Mouse (Mus musculus) fat pad, adult 2 months (tissue): ENCODE measurements around the gene Ccdc24.

ENCODE experiments used
- DNase-seq: peaks from one replicate; pipeline ENCODE4 v3.0.0-alpha.2; 2011; ENCODE audit warnings: low read depth, low spot score; ENCODE audit errors: extremely low read depth

Gene Ccdc24

GRCm38 (mm10) chr4:117872471-117872886 is at the start of gene Ccdc24:
TSS of gene Ccdc24 (minus strand) at chr4:117872557.
- no peak for DNase-seq

GRCm38 (mm10) chr4:117921358-117921757 is 49.0 kb upstream of the Ccdc24 start:
- no peak for DNase-seq

- DNase-seq: no peak
Measured at GRCm38 (mm10) chr4:117918762-117919161, 46.4 kb upstream of the Ccdc24 start.

GRCm38 (mm10) chr4:117918261-117918660 is 45.9 kb upstream of the Ccdc24 start:
- DNase-seq: no peak

GRCm38 (mm10) chr4:117917847-117918246 is 45.5 kb upstream of the Ccdc24 start:
- DNase-seq: no peak

GRCm38 (mm10) chr4:117917402-117917801 is 45.0 kb upstream of the Ccdc24 start:
- no peak for DNase-seq

GRCm38 (mm10) chr4:117916386-117916785 is 44.0 kb upstream of the Ccdc24 start:
- no peak for DNase-seq

- DNase-seq: no peak
Measured at GRCm38 (mm10) chr4:117915489-117916105, 43.2 kb upstream of the Ccdc24 start.

GRCm38 (mm10) chr4:117914591-117915442 is 42.5 kb upstream of the Ccdc24 start, which contains the start of gene Ipo13:
TSS of gene Ipo13 (minus strand) at chr4:117914999.
- no peak for DNase-seq

- no peak for DNase-seq
Measured at GRCm38 (mm10) chr4:117914031-117914430, 41.7 kb upstream of the Ccdc24 start.

- no peak for DNase-seq
Measured at GRCm38 (mm10) chr4:117913421-117913820, 41.1 kb upstream of the Ccdc24 start.

- peak; percentile 30 for DNase-seq
Measured at GRCm38 (mm10) chr4:117912685-117913273, 40.4 kb upstream of the Ccdc24 start.

- no peak for DNase-seq
Measured at GRCm38 (mm10) chr4:117912131-117912561, 39.8 kb upstream of the Ccdc24 start.

GRCm38 (mm10) chr4:117908834-117909453 is 36.6 kb upstream of the Ccdc24 start:
- DNase-seq: no peak

- peak; percentile 62 for DNase-seq
Measured at GRCm38 (mm10) chr4:117906196-117906595, 33.8 kb upstream of the Ccdc24 start.

- DNase-seq: no peak
Measured at GRCm38 (mm10) chr4:117904761-117905160, 32.4 kb upstream of the Ccdc24 start.

- DNase-seq: no peak
Measured at GRCm38 (mm10) chr4:117904094-117904493, 31.7 kb upstream of the Ccdc24 start.

- no peak for DNase-seq
Measured at GRCm38 (mm10) chr4:117898111-117898510, 25.8 kb upstream of the Ccdc24 start.

- no peak for DNase-seq
Measured at GRCm38 (mm10) chr4:117896031-117896430, 23.7 kb upstream of the Ccdc24 start.

- DNase-seq: no peak
Measured at GRCm38 (mm10) chr4:117895339-117895738, 23.0 kb upstream of the Ccdc24 start.

- DNase-seq: no peak
Measured at GRCm38 (mm10) chr4:117894601-117895000, 22.2 kb upstream of the Ccdc24 start.
